Mouse (Mus musculus): ENCODE measurements around the gene Ube2m.

Gene Ube2m

DNA sequence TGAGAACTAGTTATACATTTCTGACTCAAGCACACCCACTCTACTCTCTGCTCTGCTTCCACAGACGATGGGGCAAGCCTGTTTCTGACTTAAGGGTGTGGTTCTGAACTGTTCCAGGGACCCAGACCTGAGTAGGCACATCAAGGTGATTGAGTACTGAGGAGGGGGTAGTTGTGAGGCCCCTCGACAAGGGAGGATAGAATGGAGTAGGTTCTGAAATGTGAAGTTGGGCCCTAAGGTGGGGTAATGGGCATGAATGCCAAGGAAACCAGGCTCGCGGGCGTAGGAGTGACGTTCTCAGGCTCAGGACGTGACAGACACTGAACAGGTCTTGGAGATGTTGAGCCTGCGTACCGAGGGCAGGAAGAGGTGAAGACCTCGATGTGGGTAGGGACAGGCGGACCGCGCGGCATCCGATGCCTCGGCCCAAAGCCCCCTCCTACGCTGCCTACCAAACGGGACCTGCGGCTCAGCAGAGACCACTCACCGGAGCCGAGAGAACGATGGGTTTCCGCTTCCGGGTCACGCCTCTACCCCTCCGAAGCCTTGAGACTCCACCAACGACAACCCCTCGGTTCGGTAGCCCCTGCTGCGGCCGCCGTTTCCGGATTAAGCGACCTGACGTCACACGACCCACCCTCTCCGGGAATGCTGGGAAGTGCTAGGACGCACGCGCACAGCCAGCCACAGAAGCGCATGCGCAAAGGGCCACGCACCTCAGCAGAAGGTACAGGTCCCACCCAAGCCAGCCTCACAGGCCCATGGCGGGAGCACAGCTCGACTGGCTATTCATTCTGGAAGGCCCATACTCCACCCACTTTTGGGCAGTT, 3.7 kb downstream of the Ube2m start, which contains the start of gene Chmp2a:
Chmp2a (minus strand) TSS at position 660 of the 830 bp plus-strand sequence.
- DNase-seq (ENCODE audit: low spot score in 2 of 2) = peak; percentile 95 to 98

DNA sequence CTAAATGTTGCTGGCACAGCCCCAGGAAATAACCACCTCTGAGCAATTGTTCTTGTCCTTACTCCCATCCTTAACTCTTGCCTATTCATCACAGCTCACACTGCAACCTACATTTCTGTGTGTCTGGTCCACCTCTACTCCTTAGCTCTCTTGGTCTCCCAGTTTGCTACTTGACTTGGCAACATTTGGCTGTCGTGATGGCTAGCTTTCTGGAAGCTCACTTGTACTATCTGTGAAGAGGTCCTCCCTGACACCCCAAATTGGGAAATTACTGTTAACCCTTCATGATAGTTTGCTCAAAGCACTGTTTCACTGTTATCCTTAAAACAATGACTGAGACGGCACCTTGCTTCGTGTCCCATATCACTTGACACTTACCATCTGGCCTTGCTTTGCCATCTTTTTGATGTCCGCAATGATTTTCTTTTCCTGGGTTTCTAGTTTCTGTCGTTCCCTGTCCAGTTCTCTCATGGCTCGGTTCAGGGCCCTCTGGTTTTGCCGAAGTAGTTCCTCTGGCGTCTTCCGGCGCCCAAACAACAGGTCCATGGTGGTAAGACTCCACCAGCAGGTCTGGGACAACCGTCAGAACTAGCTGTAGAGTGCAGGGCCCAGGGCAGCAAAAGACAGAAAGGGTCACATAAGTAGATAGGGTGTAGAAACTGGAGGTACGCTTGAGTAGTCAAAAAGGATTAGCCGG, 4.5 kb downstream of the Ube2m start:
- DNase-seq (ENCODE audit: low spot score in 2 of 2) = no peak

DNA sequence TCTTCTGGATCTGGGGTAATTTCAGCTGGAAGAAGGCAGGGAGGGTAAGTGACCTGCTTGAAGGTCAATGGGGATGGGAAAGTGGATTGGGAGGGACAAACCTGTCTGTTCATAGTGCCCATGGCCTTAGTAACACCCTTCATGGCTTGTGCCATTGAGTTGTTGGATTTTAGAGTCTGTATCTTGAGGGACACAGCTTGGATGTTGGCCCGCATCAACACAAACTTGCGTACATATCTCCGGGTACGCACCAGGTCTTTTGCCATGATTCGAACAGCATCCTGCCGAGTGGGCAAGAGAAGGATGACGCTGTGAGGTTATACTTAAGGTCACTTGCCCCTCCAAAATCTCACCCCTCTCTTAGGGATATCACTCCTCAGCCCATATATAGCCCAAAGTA, 5.5 kb downstream of the Ube2m start:
- no peak for DNase-seq (ENCODE audit: low spot score in 2 of 2)

GRCm38 (mm10) chr7:13031983-13032382, 6.1 kb downstream of the Ube2m start:
- DNase-seq (ENCODE audit: low spot score in 2 of 2) = no peak

- no peak for DNase-seq (ENCODE audit: low spot score in 2 of 2)
Measured at GRCm38 (mm10) chr7:13031069-13031468, 7.0 kb downstream of the Ube2m start.

DNA sequence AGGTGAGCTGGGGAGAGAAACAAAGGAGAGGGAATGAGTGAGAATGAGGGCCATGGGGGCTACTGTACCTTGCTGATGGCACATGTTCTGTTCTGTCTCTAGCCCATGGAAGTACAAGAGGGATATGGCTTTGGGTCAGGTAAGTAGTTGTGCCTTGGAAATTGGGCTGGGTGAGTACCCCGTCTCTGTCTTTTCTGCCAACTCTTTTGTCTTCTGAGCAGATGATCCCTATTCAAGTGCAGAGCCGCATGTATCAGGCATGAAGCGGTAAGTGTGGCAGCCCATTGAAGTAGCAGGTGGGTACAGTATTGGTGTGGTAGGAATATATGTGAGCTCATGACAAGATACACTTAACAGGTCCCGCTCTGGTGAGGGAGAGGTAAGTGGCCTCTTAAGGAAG, 9.1 kb downstream of the Ube2m start:
- no peak for DNase-seq (ENCODE audit: low spot score in 2 of 2)

DNA sequence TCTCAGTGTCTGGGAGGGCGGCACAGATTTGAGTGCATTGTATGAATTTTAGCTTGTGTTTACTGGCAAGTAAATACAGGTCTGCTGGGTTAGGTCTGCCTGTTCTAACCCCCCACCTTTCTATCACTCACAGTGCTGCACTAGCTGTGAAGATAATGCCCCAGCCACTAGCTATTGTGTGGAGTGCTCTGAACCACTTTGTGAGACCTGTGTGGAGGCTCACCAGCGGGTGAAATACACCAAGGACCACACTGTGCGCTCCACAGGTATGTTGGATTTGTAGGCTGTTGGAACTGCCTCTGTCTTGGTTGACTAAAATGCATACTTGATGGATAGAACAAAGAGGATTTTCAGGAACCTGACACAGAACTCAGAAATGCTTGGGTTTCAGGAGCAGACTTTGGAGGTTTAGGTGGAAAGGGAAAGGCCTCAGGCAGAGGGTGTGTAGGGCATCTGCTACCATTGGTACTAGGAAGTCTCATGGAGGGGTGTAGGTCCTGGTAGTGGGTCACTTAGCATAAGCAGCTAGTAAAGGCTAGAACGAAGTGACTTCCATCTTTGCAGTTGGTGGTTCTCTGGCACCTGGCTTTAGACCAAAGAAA, 12.5 kb downstream of the Ube2m start:
- DNase-seq (ENCODE audit: low spot score in 2 of 2) = no peak

DNA sequence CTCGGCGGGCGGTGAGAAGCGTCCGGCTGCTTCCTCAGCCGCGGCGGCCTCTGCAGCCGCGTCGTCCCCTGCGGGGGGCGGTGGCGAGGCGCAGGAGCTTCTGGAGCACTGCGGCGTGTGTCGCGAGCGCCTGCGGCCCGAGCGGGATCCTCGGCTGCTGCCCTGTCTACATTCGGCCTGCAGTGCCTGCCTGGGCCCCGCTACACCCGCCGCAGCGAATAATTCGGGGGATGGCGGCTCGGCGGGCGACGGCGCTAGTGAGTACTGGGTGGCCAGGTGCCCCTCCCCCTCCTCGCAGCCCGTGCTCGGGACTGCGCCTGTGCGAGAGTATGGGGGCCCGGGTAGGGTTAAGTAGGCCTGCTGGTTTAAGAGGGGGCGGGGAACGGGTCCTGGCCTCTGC, 13.3 kb downstream of the Ube2m start:
- peak in 1 of 2 experiments; percentile 81 for DNase-seq (ENCODE audit: low spot score in 2 of 2)

- peak; percentile 89 to 94 for DNase-seq (ENCODE audit: low spot score in 2 of 2)
Measured at GRCm38 (mm10) chr7:13023928-13024731, 13.9 kb downstream of the Ube2m start.

- no peak for DNase-seq (ENCODE audit: low spot score in 2 of 2)
Measured at GRCm38 (mm10) chr7:13022773-13023535, 15.1 kb downstream of the Ube2m start.

- DNase-seq (ENCODE audit: low spot score in 2 of 2) = no peak
Measured at GRCm38 (mm10) chr7:13015217-13015616, 22.9 kb downstream of the Ube2m start.

- DNase-seq (ENCODE audit: low spot score in 2 of 2) = no peak
Measured at GRCm38 (mm10) chr7:13014275-13014839, 23.7 kb downstream of the Ube2m start.

- no peak for DNase-seq (ENCODE audit: low spot score in 2 of 2)
Measured at GRCm38 (mm10) chr7:13013671-13014070, 24.4 kb downstream of the Ube2m start.

- DNase-seq (ENCODE audit: low spot score in 2 of 2) = no peak
Measured at GRCm38 (mm10) chr7:13010005-13010908, 27.8 kb downstream of the Ube2m start, which contains the start of gene Zbtb45. Gene Zbtb45, minus strand, starts transcription at chr7:13010034.

DNA sequence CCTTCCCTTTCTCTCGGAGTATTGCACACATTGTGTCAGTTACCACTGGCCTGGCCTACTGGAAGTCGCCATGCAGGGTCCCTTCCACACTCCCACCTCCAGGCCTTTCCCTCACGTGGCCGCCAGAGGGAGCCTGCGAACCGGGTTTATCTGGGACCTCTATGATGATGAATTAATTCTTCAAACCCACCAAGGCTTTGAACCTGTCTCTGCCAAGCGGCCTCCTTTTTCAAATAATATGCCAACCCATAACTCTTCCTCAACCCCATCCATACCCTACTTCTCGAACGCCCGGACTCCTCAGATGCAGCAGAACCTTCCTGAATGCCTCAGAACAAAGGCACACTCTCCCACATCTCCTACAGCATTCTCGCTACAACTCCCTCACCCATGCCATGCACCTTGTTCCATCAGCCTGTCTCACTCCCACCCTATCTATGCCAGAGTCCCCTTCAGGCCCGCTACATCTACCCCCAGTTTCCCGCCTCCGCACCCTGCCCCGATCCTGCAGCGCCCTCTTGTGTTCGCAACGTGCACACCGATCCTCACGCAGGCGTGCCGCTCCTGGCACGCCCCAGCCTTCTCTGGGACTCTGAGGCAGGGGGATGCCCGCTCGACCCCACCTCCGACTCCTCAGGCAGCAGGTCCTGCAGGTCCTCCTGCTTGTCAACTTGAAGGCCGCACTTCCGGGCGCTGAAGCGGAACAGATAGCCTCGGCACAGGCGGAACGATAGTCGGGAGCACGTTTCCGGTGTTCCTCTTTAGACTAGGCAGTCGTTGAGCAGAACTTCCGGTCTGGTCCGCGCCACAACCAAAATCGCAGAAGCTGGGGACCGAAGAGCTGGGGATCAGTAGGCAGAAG, 28.7 kb downstream of the Ube2m start:
- DNase-seq (ENCODE audit: low spot score in 2 of 2) = peak; percentile 84 to 96

GRCm38 (mm10) chr7:13007341-13008092, 30.6 kb downstream of the Ube2m start:
- DNase-seq (ENCODE audit: low spot score in 2 of 2) = no peak

- no peak for DNase-seq (ENCODE audit: low spot score in 2 of 2)
Measured at GRCm38 (mm10) chr7:13006531-13006930, 31.5 kb downstream of the Ube2m start.

GRCm38 (mm10) chr7:13006011-13006410, 32.1 kb downstream of the Ube2m start:
- DNase-seq (ENCODE audit: low spot score in 2 of 2) = no peak
